Mouse (Mus musculus) hindbrain, embryonic 12.5 days (tissue): ENCODE data around the gene Ninl. TPM values are rescaled to one million over a fixed set of nuclear protein-coding genes. Genes with fewer than 3 reads are reported as not detected.

ENCODE experiments used
- ATAC-seq: fragments of 200-750 bp; cut with Nextera tagmentation; 2 replicates; pipeline ENCODE4 v1.8.0; 2017; ENCODE audit warnings: moderate TSS enrichment; ENCODE audit not compliant: low FRiP score
- H3K27ac ChIP-seq: fragments of 300-500 bp; sonication (generic); 2 replicates; pipeline ENCODE4 v1.5.1; 2016; ENCODE audit warnings: mild to moderate bottlenecking
- H3K27me3 ChIP-seq: fragments of 300-500 bp; sonication (generic); 2 replicates; pipeline ENCODE4 v1.6.1; 2016; ENCODE audit warnings: mild to moderate bottlenecking
- H3K36me3 ChIP-seq: fragments of 300-500 bp; sonication (generic); 2 replicates; pipeline ENCODE4 v1.6.1; 2016; ENCODE audit warnings: mild to moderate bottlenecking
- H3K4me1 ChIP-seq: fragments of 300-500 bp; sonication (generic); 2 replicates; pipeline ENCODE4 v1.6.1; 2016
- H3K4me2 ChIP-seq: fragments of 300-500 bp; sonication (generic); replicated peaks from 2 replicates; pipeline ENCODE4 v1.6.1; 2016; ENCODE audit warnings: mild to moderate bottlenecking
- H3K4me3 ChIP-seq: fragments of 300-500 bp; sonication (generic); 2 replicates; pipeline ENCODE4 v1.5.1; 2016; ENCODE audit warnings: mild to moderate bottlenecking
- H3K9ac ChIP-seq: fragments of 300-500 bp; sonication (generic); 2 replicates; pipeline ENCODE4 v1.6.1; 2016; ENCODE audit warnings: mild to moderate bottlenecking, moderate library complexity
- H3K9me3 ChIP-seq: fragments of 300-500 bp; sonication (generic); replicated peaks from 2 replicates; pipeline ENCODE4 v1.6.1; 2016; ENCODE audit warnings: mild to moderate bottlenecking
- WGBS: fragments of 180-500 bp; shearing (Covaris S2); methylation state at CpG from one replicate; pipeline ENCODE4 v1.1.7; 2016; 5-methylcytosine and 5-hydroxymethylcytosine counted together
- polyA plus RNA-seq: library from polyadenylated mRNA; unstranded; fragments of >200 nt; fragmentation: Nextera tagmentation; extraction: Ambion mirVana; gene quantifications from 2 replicates; pipeline ENCODE4 v1.2.1, GENCODE M21; 2016

The Ninl gene
- polyA plus RNA-seq, 1 experiment from 2014 or later: 12.1 TPM

DNA sequence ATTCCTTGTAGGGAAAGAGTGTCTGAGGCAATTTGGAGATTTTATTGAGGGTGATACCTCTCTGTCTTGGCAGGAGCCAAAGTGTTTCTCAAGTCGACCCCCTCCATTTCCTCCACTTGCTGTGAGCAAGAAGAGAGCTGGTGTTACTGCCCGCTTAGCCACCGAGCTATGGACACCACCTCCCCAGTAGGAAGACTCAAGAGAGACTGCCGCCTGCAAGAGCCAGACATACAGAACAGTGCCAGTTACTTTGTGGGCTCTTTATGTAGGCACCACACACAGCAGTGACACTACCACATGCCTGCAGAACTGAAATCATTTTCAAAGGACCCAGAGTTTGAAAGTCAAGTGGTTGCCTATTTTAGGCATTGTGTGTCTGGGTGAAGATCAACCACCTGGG lies 48.1 kb downstream of the Ninl start:
- no peaks in the 10 kb centered on the region for H3K36me3 ChIP-seq
- no peak overlapping the region for H3K27ac ChIP-seq
- 87% methylated on average over 4 of the region's 4 CpGs for WGBS
- no peak for ATAC-seq
- no peaks in the 10 kb centered on the region for H3K9me3 ChIP-seq
- no peak overlapping the region for H3K4me2 ChIP-seq
- H3K4me3 ChIP-seq: no peak overlapping the region
- H3K9ac ChIP-seq: no peak overlapping the region
- no peaks in the 10 kb centered on the region for H3K4me1 ChIP-seq
- H3K27me3 ChIP-seq: no peaks in the 10 kb centered on the region

DNA sequence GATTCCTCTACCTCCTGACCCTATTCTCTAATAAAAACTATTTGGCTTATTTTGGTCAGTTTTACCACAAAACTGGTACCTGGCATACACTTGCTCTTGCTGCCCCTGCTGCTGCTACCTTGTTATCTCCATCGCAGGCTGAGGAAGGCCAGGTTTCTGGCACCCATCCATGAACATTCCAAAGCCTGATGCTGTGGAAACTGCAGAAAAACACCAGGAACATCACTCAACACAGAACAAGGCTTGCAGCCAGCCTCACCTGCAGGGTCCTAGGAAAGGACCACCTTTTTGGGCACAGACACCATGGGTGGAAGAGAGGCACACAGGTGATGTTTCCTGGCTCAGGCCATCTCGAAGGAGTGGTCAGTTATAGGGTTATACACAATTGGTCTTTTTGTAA lies 48.7 kb downstream of the Ninl start:
- no peaks in the 10 kb centered on the region for H3K27me3 ChIP-seq
- ATAC-seq: no peak
- H3K27ac ChIP-seq: no peak overlapping the region
- H3K4me2 ChIP-seq: no peak overlapping the region
- H3K9ac ChIP-seq: no peak overlapping the region
- H3K4me3 ChIP-seq: no peak overlapping the region
- WGBS: 92% methylated on average over 2 of the region's 2 CpGs
- no peaks in the 10 kb centered on the region for H3K9me3 ChIP-seq
- no peaks in the 10 kb centered on the region for H3K4me1 ChIP-seq
- no peaks in the 10 kb centered on the region for H3K36me3 ChIP-seq

DNA sequence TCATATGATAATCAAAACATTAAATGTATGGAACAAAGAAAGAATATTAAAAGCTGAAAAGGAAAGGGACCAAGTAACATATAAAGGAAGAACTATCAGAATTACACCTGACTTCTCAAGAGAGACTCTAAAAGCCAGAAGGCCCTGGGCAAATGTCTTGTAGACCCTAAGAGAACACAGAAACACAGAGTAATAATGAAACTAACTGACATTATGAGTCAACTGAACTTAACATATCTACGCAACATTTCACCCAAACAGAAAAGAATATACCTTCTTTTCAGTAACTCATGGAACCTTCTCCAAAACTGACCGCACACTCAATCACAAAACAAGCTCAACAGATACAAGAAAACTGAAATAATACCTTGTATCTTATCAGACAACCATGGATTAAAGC lies 53.8 kb downstream of the Ninl start:
- H3K9me3 ChIP-seq: no peaks in the 10 kb centered on the region
- no peak for ATAC-seq
- H3K4me3 ChIP-seq: no peak overlapping the region
- H3K4me1 ChIP-seq: no peaks in the 10 kb centered on the region
- H3K9ac ChIP-seq: no peak overlapping the region
- 95% methylated on average over 2 of the region's 2 CpGs for WGBS
- no peak overlapping the region for H3K27ac ChIP-seq
- H3K36me3 ChIP-seq: no peaks in the 10 kb centered on the region
- H3K27me3 ChIP-seq: no peaks in the 10 kb centered on the region
- no peak overlapping the region for H3K4me2 ChIP-seq

DNA sequence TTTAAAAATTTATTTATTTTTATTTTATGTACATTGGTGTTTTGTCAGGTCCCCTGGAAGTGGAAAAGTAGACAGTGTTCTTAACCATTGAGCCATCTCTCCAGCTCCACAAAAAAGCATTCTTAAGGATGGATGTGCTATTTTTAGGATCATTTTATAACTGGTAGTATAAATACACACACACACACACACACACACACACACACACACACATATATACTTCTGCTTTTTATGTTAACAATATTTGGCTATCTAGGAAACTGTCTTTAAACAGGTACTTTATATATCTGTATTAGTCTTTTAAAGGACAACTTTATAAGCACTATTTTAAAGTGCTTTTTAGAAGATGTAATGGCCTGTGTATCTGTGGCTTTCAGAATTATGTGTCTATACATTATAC lies 57.1 kb downstream of the Ninl start:
- Histone ChIP-seq H3K9ac (no peak overlapping the region), H3K4me1 (no peaks in the 10 kb centered on the region), H3K36me3 (no peaks in the 10 kb centered on the region), H3K27me3 (no peaks in the 10 kb centered on the region), H3K4me3 (no peak overlapping the region), H3K4me2 (no peak overlapping the region), H3K9me3 (no peaks in the 10 kb centered on the region), H3K27ac (no peak overlapping the region)
- no peak for ATAC-seq

DNA sequence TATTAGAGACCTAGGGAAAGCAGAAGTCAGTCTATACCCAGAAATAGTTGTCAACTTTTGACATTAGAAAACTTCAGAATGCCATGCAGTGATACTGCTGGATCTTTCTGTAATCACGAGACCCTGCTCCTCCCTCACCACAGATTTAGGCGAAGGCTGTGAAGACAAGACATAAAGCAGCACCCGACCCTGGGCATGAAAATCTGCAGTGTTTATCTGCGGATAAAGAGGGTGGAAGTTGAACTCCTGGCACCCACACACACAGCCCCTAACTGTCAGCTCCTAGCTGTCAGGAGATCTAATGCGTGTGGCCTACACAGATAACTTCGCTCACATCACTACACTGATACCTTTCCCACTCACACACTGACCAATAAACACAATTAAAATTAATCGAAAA lies 57.7 kb downstream of the Ninl start:
- Histone ChIP-seq H3K27ac (no peak overlapping the region), H3K36me3 (no peaks in the 10 kb centered on the region), H3K4me3 (no peak overlapping the region), H3K27me3 (no peaks in the 10 kb centered on the region), H3K9ac (no peak overlapping the region), H3K4me1 (no peaks in the 10 kb centered on the region), H3K9me3 (no peaks in the 10 kb centered on the region), H3K4me2 (no peak overlapping the region)
- 88% methylated on average over 7 of the region's 7 CpGs for WGBS
- no peak for ATAC-seq

DNA sequence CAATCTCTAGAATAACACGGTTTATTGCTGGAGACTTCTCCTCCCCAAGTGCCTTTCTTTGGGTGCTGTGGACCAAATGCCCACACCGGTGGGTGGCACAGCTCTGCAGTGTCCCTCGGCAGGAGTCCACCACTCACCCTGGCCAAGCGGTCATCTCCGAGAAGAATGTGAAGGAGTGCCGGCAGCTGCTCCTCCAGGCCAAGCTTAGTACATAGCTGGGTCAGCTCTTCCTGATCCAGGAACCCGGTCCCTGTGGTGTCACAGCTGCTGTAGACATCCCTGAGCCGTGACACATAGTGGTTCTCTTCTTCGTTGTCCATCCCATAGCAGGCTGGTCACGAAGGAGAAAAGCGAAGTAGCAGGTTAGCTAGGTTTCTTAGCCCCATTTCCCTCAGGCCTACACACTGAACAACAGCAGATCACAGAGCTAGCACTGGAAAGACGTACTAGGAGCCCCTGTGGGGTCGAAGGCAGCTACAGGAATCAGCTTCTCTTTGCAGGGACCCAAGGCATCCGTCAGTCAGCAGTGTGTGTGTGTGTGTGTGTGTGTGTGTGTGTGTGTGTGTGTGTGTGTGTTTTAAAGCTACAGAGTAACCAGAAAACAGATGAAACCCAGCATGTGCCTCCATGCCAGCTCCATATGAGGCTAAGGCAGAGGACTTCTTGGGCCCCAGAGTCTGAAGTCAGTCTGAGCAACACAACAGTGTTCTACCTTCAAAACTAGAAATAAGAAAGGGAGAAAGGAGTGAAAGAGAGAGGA lies 59.1 kb downstream of the Ninl start:
- H3K4me2 ChIP-seq: no peak overlapping the region
- 87% methylated on average over 14 of the region's 14 CpGs for whole genome bisulfite sequencing
- peaks cover 13% of the 10 kb centered on the region for H3K36me3 ChIP-seq
- H3K4me1 ChIP-seq: no peaks in the 10 kb centered on the region
- no peaks in the 10 kb centered on the region for H3K27me3 ChIP-seq
- H3K27ac ChIP-seq: no peak overlapping the region
- no peak for ATAC-seq
- no peak overlapping the region for H3K9ac ChIP-seq
- H3K4me3 ChIP-seq: no peak overlapping the region
- no peaks in the 10 kb centered on the region for H3K9me3 ChIP-seq

DNA sequence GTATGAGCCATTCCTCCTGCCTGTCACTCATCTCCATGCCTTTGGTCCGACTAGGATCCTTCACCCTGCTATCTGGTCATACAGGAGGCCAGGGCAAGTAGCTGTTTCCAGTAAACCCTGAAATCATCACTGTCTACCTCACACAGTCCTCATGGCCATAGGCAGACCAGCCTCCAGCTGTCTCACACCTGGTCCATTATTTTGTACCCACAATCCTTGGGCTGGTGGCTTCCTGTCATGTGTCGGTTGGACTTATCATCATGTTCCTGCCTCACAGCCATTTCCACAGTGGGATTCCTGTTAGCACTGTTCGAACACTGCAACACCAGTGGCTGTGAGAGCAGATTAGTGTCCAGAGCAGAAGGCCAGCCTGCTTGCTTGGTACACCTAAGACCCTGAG lies 60.4 kb downstream of the Ninl start:
- Histone ChIP-seq H3K4me3 (no peak overlapping the region), H3K4me2 (no peak overlapping the region), H3K4me1 (no peaks in the 10 kb centered on the region), H3K36me3 (peaks cover 21% of the 10 kb centered on the region), H3K9ac (no peak overlapping the region), H3K27me3 (no peaks in the 10 kb centered on the region), H3K27ac (no peak overlapping the region), H3K9me3 (no peaks in the 10 kb centered on the region)
- ATAC-seq: no peak
- WGBS: 91% methylated on average over 3 of the region's 3 CpGs

DNA sequence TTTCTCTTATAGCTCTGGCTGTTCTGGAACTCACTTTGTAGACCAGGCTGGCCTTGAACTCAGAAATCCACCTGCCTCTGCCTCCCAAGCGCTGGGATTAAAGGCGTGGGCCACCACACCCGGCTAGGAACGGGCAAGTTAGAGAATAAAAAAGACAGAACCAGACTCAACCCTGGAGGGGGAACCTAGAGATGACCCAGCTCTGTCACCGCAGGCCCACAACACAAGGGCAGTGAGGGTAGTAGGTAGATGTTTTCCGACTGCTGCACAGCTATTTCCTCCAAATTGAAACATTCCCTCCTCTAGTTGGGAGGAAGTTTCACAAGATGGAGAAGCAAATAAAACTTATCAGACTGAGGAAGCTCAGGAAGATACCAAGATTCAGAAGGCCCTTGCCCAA lies 61.5 kb downstream of the Ninl start:
- Histone ChIP-seq H3K9me3 (no peaks in the 10 kb centered on the region), H3K27ac (no peak overlapping the region), H3K4me1 (no peaks in the 10 kb centered on the region), H3K36me3 (peaks cover 29% of the 10 kb centered on the region), H3K4me2 (no peak overlapping the region), H3K4me3 (no peak overlapping the region), H3K27me3 (no peaks in the 10 kb centered on the region), H3K9ac (no peak overlapping the region)
- WGBS: 92% methylated on average over 6 of the region's 6 CpGs
- ATAC-seq: no peak

DNA sequence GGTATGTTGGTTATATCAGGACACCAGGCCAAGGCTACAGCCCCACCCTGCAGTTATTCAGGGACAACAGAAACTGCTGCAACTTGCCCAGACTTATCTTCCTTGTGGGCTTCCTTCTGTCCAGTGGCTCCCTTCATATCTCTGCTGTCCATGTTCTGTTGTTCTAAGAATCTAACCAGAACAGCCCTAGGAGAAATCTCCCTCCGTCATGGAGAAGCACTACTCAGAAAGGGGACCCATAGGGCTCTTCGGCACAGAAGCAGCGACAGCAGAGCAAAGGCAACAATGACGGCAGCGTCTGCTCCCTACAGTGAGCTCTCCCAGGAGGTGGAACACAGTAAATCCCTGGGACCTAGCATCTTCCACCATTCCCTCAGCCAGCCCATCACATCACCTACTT lies 62.3 kb downstream of the Ninl start:
- Histone ChIP-seq H3K36me3 (peaks cover 34% of the 10 kb centered on the region), H3K9ac (no peak overlapping the region)
- no peak for ATAC-seq

DNA sequence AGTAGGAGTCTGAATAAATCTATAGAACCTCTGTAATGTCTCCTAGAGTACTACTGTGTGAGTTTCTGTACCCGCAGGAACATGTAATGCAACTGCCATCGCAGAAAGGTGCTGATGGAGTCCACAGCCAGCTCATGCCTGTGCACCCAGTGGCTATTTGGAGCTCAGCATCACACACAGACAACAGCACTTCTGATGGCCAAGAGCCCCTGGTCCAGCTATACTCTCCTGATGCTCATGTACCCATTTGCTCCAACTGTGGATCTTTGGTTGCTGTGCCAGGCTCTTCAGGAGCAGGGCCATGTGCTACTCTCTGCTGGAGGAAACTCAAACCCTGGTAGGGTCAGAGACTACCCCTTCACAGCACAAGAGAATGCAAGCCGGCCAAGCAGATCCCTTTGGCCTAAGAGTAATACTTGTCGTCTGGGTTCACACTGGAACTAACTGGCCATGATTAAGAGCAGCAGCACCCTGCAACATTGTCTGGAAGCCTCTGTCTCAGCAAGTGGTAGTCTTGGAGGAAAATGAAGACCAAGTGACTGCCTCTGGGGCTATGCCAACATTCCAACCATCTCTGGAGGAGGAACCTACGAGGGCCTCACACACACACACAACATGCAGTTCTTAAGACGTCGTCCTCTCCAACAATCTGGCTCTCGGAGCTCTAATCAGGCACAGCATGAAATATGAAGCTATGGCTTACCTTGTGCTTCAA lies 65.6 kb downstream of the Ninl start:
- ATAC-seq: no peak
- 92% methylated on average over 8 of the region's 8 CpGs for WGBS

More for the DNA sequence above, 62.3 kb downstream of the Ninl start:
- no peak overlapping the region for H3K27ac ChIP-seq
- H3K4me3 ChIP-seq: no peak overlapping the region
- no peaks in the 10 kb centered on the region for H3K9me3 ChIP-seq
- H3K4me2 ChIP-seq: no peak overlapping the region
- WGBS: 96% methylated on average over 5 of the region's 5 CpGs
- H3K4me1 ChIP-seq: no peaks in the 10 kb centered on the region
- no peaks in the 10 kb centered on the region for H3K27me3 ChIP-seq

DNA sequence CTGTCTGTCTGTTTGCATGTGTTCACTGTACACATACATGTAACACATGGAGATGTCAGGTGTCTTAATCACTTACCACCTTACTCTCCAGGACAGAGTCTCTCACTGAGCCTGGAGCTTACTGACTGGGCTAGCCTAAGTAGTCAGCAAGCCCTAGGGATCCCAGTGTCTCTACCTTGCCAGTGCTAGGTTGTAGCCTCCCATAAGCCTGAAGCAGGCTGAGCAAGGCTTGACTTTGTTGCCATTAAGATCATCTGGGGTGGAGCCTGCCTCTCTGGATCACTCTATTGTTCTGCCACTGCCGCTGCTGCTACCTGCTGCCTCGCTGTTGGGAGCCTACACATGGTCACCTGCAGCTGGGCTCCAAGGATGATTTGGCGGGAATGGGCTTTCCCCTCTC lies 66.5 kb downstream of the Ninl start:
- Histone ChIP-seq H3K4me1 (no peaks in the 10 kb centered on the region), H3K27ac (no peak overlapping the region), H3K9ac (no peak overlapping the region), H3K36me3 (peaks cover 48% of the 10 kb centered on the region), H3K27me3 (no peaks in the 10 kb centered on the region), H3K4me2 (no peak overlapping the region), H3K4me3 (no peak overlapping the region), H3K9me3 (no peaks in the 10 kb centered on the region)
- ATAC-seq: no peak
- 88% methylated on average over 3 of the region's 3 CpGs for whole genome bisulfite sequencing

More for the DNA sequence above, 65.6 kb downstream of the Ninl start:
- H3K4me3 ChIP-seq: no peak overlapping the region
- H3K9me3 ChIP-seq: no peaks in the 10 kb centered on the region
- peaks cover 46% of the 10 kb centered on the region for H3K36me3 ChIP-seq
- H3K27ac ChIP-seq: no peak overlapping the region
- H3K4me2 ChIP-seq: no peak overlapping the region
- H3K4me1 ChIP-seq: no peaks in the 10 kb centered on the region
- no peaks in the 10 kb centered on the region for H3K27me3 ChIP-seq
- H3K9ac ChIP-seq: no peak overlapping the region

DNA sequence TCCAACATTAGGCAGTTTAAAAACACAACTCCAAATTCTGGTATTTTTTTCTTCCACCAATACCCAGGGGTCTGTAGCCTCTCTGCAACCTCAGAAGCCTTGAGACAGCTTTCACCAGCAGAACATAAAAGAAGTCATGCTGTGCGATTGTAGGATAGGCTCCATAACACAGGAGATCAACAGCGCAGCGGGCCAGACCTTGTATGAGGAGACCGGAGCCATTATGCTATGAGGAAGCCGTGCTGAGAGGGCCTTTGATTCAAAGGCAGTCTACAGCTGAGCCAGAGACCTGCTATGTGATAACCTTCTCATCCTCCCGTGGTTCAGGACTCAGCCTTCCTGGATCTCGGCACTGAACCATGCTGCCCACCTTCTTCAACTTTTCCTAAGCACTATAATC lies 67.3 kb downstream of the Ninl start:
- Histone ChIP-seq H3K36me3 (peaks cover 48% of the 10 kb centered on the region), H3K4me3 (no peak overlapping the region), H3K27ac (no peak overlapping the region), H3K9ac (no peak overlapping the region), H3K4me2 (no peak overlapping the region), H3K4me1 (no peaks in the 10 kb centered on the region), H3K9me3 (no peaks in the 10 kb centered on the region), H3K27me3 (no peaks in the 10 kb centered on the region)
- 68% methylated on average over 7 of the region's 7 CpGs for WGBS
- ATAC-seq: no peak

DNA sequence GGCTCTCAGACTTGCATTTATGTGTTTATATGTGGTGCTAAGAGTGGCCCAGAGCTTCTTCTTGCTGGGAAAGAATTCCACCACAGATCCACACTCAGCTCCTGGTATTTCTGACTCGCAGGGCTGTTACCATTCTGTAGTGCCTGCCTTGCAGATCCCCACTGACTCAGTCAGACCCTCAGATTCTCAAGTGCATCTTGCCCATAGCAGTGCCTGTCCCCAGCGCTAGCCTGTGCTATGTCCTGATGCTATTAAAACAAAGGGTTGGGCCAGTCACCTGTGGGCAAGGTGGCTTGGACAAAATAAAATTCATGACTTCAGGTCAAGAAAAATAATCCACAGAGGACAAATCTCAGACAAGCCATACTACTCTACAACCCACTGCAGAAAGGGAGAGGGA lies 70.0 kb downstream of the Ninl start:
- Histone ChIP-seq H3K36me3 (peaks cover 36% of the 10 kb centered on the region), H3K27ac (no peak overlapping the region), H3K9ac (no peak overlapping the region), H3K4me1 (no peaks in the 10 kb centered on the region), H3K27me3 (no peaks in the 10 kb centered on the region), H3K4me3 (no peak overlapping the region), H3K9me3 (no peaks in the 10 kb centered on the region), H3K4me2 (no peak overlapping the region)
- no peak for ATAC-seq
- 96% methylated on average over 2 of the region's 2 CpGs for WGBS
